Mouse (Mus musculus): ENCODE measurements around the gene Sh2d2a.
"Not testable (repeated sequence)": the region's sequence is repeated elsewhere in the genome, so short reads cannot be mapped to it uniquely, and the experiment has no call there.

Gene Sh2d2a

GRCm38 (mm10) chr3:87854795-87855568, 8.4 kb downstream of the Sh2d2a start:
- no peak for DNase-seq (ENCODE audit: low read depth in 1 of 2, low spot score in 2 of 2)

GRCm38 (mm10) chr3:87855936-87856335, 9.4 kb downstream of the Sh2d2a start:
- no peak for DNase-seq (ENCODE audit: low read depth in 1 of 2, low spot score in 2 of 2)

GRCm38 (mm10) chr3:87857666-87858065, 11.1 kb downstream of the Sh2d2a start:
- DNase-seq (ENCODE audit: low read depth in 1 of 2, low spot score in 2 of 2), result no peak

- DNase-seq (ENCODE audit: low read depth in 1 of 2, low spot score in 2 of 2), result peak in 1 of 2 experiments; percentile 10
These were observed 13.3 kb downstream of the Sh2d2a start for GRCm38 (mm10) chr3:87859813-87860212.

- not testable (repeated sequence) for DNase-seq (ENCODE audit: low read depth in 1 of 2, low spot score in 2 of 2)
These were observed 17.6 kb downstream of the Sh2d2a start for GRCm38 (mm10) chr3:87864111-87864510.

GRCm38 (mm10) chr3:87877730-87878129, 31.2 kb downstream of the Sh2d2a start:
- no peak for DNase-seq (ENCODE audit: low read depth in 1 of 2, low spot score in 2 of 2)

GRCm38 (mm10) chr3:87884291-87884690, 37.7 kb downstream of the Sh2d2a start:
- no peak for DNase-seq (ENCODE audit: low read depth in 1 of 2, low spot score in 2 of 2)

GRCm38 (mm10) chr3:87884708-87885251, 38.2 kb downstream of the Sh2d2a start:
- DNase-seq (ENCODE audit: low read depth in 1 of 2, low spot score in 2 of 2), result no peak

- peak; percentile 84 to 89 for DNase-seq (ENCODE audit: low read depth in 1 of 2, low spot score in 2 of 2)
These were observed 38.9 kb downstream of the Sh2d2a start, which contains the start of gene Prcc for GRCm38 (mm10) chr3:87885281-87886003. Gene Prcc, minus strand, starts transcription at chr3:87885608.

- DNase-seq (ENCODE audit: low read depth in 1 of 2, low spot score in 2 of 2), result no peak
These were observed 39.4 kb downstream of the Sh2d2a start for GRCm38 (mm10) chr3:87886004-87886365.

GRCm38 (mm10) chr3:87886416-87886815, 39.9 kb downstream of the Sh2d2a start:
- no peak for DNase-seq (ENCODE audit: low read depth in 1 of 2, low spot score in 2 of 2)

GRCm38 (mm10) chr3:87887400-87887799, 40.8 kb downstream of the Sh2d2a start:
- DNase-seq (ENCODE audit: low read depth in 1 of 2, low spot score in 2 of 2), result not testable (repeated sequence)

- no peak for DNase-seq (ENCODE audit: low read depth in 1 of 2, low spot score in 2 of 2)
These were observed 44.9 kb downstream of the Sh2d2a start for GRCm38 (mm10) chr3:87891481-87891880.

- no peak for DNase-seq (ENCODE audit: low read depth in 1 of 2, low spot score in 2 of 2)
These were observed 46.9 kb downstream of the Sh2d2a start for GRCm38 (mm10) chr3:87893367-87893905.

GRCm38 (mm10) chr3:87899266-87899665, 52.7 kb downstream of the Sh2d2a start:
- no peak for DNase-seq (ENCODE audit: low read depth in 1 of 2, low spot score in 2 of 2)

- no peak for DNase-seq (ENCODE audit: low read depth in 1 of 2, low spot score in 2 of 2)
These were observed 53.2 kb downstream of the Sh2d2a start for GRCm38 (mm10) chr3:87899776-87900175.

GRCm38 (mm10) chr3:87901036-87901624, 54.6 kb downstream of the Sh2d2a start:
- no peak for DNase-seq (ENCODE audit: low read depth in 1 of 2, low spot score in 2 of 2)

- DNase-seq (ENCODE audit: low read depth in 1 of 2, low spot score in 2 of 2), result not testable (repeated sequence)
These were observed 55.4 kb downstream of the Sh2d2a start for GRCm38 (mm10) chr3:87901959-87902358.

GRCm38 (mm10) chr3:87903821-87904220, 57.3 kb downstream of the Sh2d2a start:
- no peak for DNase-seq (ENCODE audit: low read depth in 1 of 2, low spot score in 2 of 2)
